Mouse (Mus musculus) heart, adult 2 months (tissue): Measurements from ENCODE around the gene Ets1. TPM values are rescaled to one million over a fixed set of nuclear protein-coding genes. Genes with fewer than 3 reads are reported as not detected.

Experiments
- DNase-seq, 2 experiments: peaks; one replicate each; pipeline ENCODE4 v3.0.0; 2021
- H3K27ac ChIP-seq: fragments of 200-600 bp; 2 replicates; pipeline ENCODE4 v1.8.1; 2022
- H3K27me3 ChIP-seq: fragments of 200-500 bp; 2 replicates; pipeline ENCODE4 v1.6.1; 2012; ENCODE audit warnings: mild to moderate bottlenecking, low read length, inconsistent platforms, mixed read lengths; ENCODE audit not compliant: control insufficient read depth, insufficient read depth
- H3K36me3 ChIP-seq: fragments of 200-500 bp; 2 replicates; pipeline ENCODE4 v1.6.1; 2012; ENCODE audit warnings: low read length, inconsistent platforms; ENCODE audit not compliant: control insufficient read depth, insufficient read depth
- H3K4me1 ChIP-seq: fragments of 200-500 bp; 2 replicates; pipeline ENCODE4 v1.6.1; 2011; ENCODE audit warnings: low read length; ENCODE audit not compliant: control insufficient read depth, insufficient read depth
- H3K4me3 ChIP-seq: fragments of 200-600 bp; 2 replicates; pipeline ENCODE4 v1.8.1; 2022
- H3K79me2 ChIP-seq: fragments of 200-500 bp; replicated peaks from 2 replicates; pipeline ENCODE4 v1.6.1; 2012; ENCODE audit warnings: mild to moderate bottlenecking, inconsistent platforms, low read length, moderate library complexity, mixed read lengths; ENCODE audit not compliant: control insufficient read depth, insufficient read depth
- H3K9ac ChIP-seq: fragments of 200-500 bp; 2 replicates; pipeline ENCODE4 v1.6.1; 2012; ENCODE audit warnings: low read depth, mild to moderate bottlenecking, control low read depth, inconsistent platforms, low read length, mixed read lengths
- CTCF ChIP-seq: fragments of 200-600 bp; IDR thresholded peaks from 2 replicates; pipeline ENCODE4 v1.8.1; 2022; ENCODE audit warnings: antibody characterized with exemption, mild to moderate bottlenecking, moderate library complexity
- EP300 ChIP-seq: fragments of 200-500 bp; IDR thresholded peaks from 2 replicates; pipeline ENCODE4 v1.6.1; 2011; ENCODE audit warnings: low read depth, low read length, control low read depth; ENCODE audit not compliant: insufficient read depth
- POLR2A ChIP-seq: fragments of 200-500 bp; IDR thresholded peaks from 2 replicates; pipeline ENCODE4 v1.6.1; 2011; ENCODE audit warnings: mild to moderate bottlenecking, low read depth, low read length, control low read depth; ENCODE audit not compliant: insufficient read depth
- WGBS: fragments of 180-500 bp; shearing (Covaris S2); methylation state at CpG from one replicate; pipeline ENCODE4 v1.1.7; 2018; 5-methylcytosine and 5-hydroxymethylcytosine counted together
- intact Hi-C: fragments of 180-260 bp; cut with DNase I; formaldehyde crosslinking; loops from one replicate; pipeline ENCODE4 v1.15.1; 2025
- polyA plus RNA-seq: library from polyadenylated mRNA; depleted of rRNA; stranded (reverse); fragments of >200 nt; gene quantifications from 2 replicates; pipeline ENCODE4 v1.2.3, GENCODE M21; 2012; rRNA removed
- total RNA-seq, 2 experiments: library from RNA; stranded (reverse); gene quantifications; 2 replicates each; pipeline ENCODE4 v1.2.3; 2021

The Ets1 gene
- total and polyA plus RNA-seq, 3 experiments, result 22.6 to 48.7 (median 40.7) TPM

DNA sequence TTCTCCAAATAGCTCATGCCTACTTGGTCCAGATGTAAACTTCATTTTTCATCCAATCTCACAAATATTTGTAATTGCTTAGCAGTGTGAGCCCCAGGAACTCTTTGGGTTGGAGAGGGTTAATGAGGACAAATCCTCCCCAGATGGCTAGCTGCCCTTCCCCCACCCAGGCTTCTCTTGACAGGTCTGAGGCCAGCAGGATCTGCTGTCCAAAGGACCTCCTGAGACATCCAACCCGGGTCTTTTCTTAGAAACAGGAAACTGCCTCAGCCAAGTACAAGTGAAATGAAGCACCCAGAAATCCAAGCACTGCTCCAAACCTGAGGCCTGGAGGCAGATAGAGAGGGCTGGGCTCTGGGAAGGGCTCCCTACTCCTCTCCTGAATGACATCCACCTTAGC, 151.6 kb downstream of the Ets1 start:
- Histone ChIP-seq H3K4me3 (no peak overlapping the region), H3K79me2 (no peaks in the 10 kb centered on the region), H3K27ac (peak overlapping the region; percentile 56), H3K36me3 (0 out of 2 replicates have a peak, but pooled peaks cover 3% of the 10 kb centered on the region), H3K4me1 (peaks cover 17% of the 10 kb centered on the region), H3K27me3 (no peaks in the 10 kb centered on the region), H3K9ac (no peak overlapping the region)
- intact Hi-C loops, result loop anchor here (5.0 kb wide), 1 partner anchor 115 kb away; no protein-coding TSS in a partner anchor
- DNase-seq, result peak; percentile 72 to 73
- TF ChIP-seq EP300, result 0 out of 2 replicates have a peak, but pooled peaks have one; percentile 54
- no peak for TF ChIP-seq POLR2A
- 0% methylated on average over 1 of the region's 1 CpGs for WGBS

DNA sequence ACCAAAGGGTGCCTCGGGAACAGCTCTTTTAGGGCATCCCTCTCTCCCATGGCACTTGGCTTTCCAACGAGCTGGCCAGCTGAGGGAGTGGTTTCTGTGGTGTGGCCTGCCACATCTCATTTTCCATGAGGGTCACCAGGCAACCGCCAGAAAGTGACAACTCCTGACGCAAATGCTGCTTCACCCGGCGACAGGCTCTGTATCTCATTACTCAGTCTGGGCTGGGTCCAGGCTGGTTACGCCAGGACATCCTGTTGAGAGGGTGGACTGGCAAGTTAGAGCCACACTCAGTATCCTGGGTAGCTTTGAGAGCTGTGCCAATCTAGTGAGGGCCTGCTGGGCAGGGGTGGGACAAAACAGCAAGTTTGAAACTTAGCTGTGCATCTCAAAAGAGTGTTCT, 153.3 kb downstream of the Ets1 start:
- TF ChIP-seq EP300, result no peak
- TF ChIP-seq CTCF, result no peak
- no peak for TF ChIP-seq POLR2A
- 55% methylated on average over 7 of the region's 7 CpGs for WGBS
- DNase-seq, result peak in 1 of 2 experiments; percentile 20
- H3K27ac ChIP-seq, result no peak overlapping the region; the same call in 1 of the 2 replicates
- 0 out of 2 replicates have a peak, but pooled peaks cover 3% of the 10 kb centered on the region for H3K36me3 ChIP-seq
- intact Hi-C loops, result loop anchor here (5.0 kb wide), 1 partner anchor 117 kb away; no protein-coding TSS in a partner anchor
- H3K27me3 ChIP-seq, result no peaks in the 10 kb centered on the region
- peaks cover 17% of the 10 kb centered on the region for H3K4me1 ChIP-seq
- no peaks in the 10 kb centered on the region for H3K79me2 ChIP-seq
- no peak overlapping the region for H3K4me3 ChIP-seq
- no peak overlapping the region for H3K9ac ChIP-seq

DNA sequence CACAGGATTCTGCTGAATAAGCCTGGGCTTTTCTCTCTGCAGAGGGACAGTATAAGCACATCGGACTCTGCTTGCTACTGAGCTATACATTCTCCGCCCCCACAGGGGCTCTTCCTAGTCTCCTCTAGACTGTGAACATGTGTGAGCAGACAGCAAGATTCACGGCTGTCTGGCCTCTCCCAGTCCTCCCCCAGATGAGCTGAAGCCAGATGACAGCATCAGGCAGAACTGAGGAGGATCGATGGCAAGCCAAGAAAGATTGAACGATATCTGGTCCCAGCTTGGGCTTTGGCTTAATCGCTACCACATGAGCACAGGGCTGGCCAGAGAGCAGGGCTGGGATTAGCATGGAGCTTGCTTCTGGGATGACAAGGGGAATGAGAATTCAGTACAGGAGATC, 155.7 kb downstream of the Ets1 start:
- TF ChIP-seq EP300 (no peak), CTCF (no peak), POLR2A (no peak)
- Histone ChIP-seq H3K9ac (no peak overlapping the region), H3K4me1 (peaks cover 17% of the 10 kb centered on the region), H3K27me3 (no peaks in the 10 kb centered on the region), H3K79me2 (no peaks in the 10 kb centered on the region), H3K27ac (no peak overlapping the region), H3K36me3 (0 out of 2 replicates have a peak, but pooled peaks cover 3% of the 10 kb centered on the region), H3K4me3 (no peak overlapping the region)
- peak; percentile 30 to 35 for DNase-seq
- intact Hi-C loops, result no loop called here
- WGBS, result 69% methylated on average over 6 of the region's 6 CpGs

DNA sequence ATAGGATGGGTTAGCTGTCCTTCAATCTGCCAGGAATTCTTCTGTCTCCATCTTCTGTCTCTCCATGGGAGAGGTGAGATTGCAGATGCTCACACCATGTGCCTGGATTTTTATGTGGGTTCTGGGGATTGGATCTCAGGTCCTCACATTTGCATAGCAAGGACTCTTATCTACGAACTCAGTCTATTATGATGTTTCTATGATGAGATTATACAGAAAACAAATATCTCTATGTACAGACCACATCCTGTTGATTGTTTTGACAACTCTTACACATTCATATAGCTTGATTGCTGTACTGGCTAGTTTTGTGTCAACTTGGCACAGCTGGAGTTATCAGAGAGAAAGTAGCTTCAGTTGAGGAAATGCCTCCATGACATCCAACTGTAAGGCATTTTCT, 162.2 kb downstream of the Ets1 start:
- H3K27me3 ChIP-seq, result no peaks in the 10 kb centered on the region
- 74% methylated on average over 1 of the region's 1 CpGs for WGBS
- TF ChIP-seq CTCF, result no peak
- TF ChIP-seq POLR2A, result no peak
- TF ChIP-seq EP300, result no peak
- no peaks in the 10 kb centered on the region for H3K4me1 ChIP-seq
- DNase-seq, result no peak
- no peaks in the 10 kb centered on the region for H3K79me2 ChIP-seq
- intact Hi-C loops, result no loop called here
- H3K9ac ChIP-seq, result no peak overlapping the region
- H3K4me3 ChIP-seq, result no peak overlapping the region
- H3K36me3 ChIP-seq, result no peaks in the 10 kb centered on the region
- H3K27ac ChIP-seq, result no peak overlapping the region

DNA sequence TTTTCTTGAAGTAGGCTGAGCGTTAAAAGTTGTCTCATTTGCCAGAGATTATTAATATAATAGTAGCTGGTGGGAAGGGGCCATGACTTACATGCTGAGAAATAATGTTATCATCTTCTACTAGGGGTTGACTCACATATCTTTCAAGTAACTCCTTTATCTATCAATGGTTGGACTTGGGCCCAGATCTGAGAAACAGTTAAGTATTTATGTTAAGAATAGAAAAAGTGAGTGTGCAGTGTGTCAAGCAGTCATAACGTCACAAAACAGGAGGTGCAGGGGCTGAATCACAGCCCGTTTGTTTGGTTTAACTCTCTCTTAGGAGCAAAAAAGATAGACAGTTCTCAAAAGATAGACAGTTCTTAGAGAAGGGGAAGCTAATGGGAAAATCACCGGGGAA, 170.1 kb downstream of the Ets1 start:
- no peaks in the 10 kb centered on the region for H3K79me2 ChIP-seq
- H3K4me3 ChIP-seq, result no peak overlapping the region
- H3K36me3 ChIP-seq, result no peaks in the 10 kb centered on the region
- WGBS, result 49% methylated on average over 4 of the region's 4 CpGs
- no peak overlapping the region for H3K27ac ChIP-seq
- no peak overlapping the region for H3K9ac ChIP-seq
- intact Hi-C loops, result no loop called here
- DNase-seq, result no peak
- H3K4me1 ChIP-seq, result no peaks in the 10 kb centered on the region
- no peaks in the 10 kb centered on the region for H3K27me3 ChIP-seq
- TF ChIP-seq POLR2A (no peak), EP300 (no peak), CTCF (no peak)

Other genes with a start within 250 kb of the Ets1 start
- 10 to 100 TPM; 23.5 to 28.2 TPM for gene Fli1, start 93.4 kb upstream of the Ets1 start, total RNA-seq
- gene Fli1, start 93.4 kb upstream of the Ets1 start, polyA plus RNA-seq, result 14.9 and 17.4 TPM in 2 replicates